Mouse (Mus musculus): ENCODE data around the gene Pikfyve.

Gene Pikfyve

DNA sequence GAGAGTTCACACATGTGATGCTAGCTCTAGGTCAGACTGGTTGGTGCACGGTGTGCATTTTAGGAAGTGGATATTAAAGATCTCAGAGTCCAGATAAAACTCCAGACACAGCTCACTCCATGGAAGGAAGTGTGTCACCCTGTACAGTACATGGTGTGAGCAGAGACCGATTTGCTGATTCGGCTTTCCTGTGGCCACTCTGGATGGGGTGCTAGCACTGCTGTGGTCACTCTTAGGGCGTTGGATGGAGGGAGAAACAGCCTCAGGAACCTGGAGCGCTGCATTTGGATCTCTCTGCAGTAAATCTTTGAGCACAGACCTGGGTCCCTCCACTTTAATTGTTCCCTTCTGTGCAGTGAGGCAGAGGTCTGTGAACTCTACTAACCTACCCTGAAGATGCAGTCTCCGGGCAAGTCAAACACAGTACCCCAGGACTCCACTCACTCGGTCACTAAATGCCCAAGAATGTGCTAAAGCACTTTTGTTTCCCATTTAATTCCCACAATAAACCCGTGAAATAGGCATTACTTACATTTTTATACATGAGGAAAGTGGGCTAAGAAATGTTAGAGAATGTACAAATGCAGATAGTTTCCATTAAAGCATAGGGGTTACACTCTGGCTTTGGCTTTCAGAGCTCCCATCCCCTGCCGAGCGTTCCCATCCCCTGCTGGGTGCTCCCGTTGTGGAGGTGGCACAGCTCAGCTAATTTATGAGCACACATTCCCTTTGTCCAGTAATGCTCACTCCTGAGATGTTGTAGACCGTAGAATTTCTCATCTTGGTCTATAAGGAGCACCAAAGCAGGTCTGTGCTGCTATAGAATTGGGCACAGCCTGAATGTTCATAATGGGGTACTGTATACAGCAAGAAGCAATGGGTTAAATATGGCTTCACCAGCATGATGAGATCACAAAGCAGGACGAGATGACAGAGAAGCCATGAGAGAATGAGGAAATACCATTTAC is 127.9 kb downstream of the Pikfyve start:
- DNase-seq: no peak

DNA sequence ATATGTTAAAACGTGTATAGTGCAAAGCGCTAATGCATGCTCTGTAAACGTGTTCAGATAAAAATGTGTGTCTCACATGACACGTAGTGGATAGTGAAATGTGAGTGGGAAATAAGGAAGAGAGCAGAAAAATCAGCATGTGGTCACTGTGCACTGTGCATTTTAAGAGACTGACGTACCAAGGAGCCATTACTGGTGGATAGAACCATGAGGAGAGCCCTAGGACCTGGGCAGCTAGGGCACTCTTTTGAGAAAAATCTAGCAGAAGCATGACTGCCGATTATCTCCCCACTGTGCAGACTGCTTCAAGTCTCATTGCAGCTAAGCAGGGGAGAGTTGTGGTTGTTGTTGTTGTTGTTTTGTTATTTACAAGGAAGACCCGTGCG is 128.5 kb downstream of the Pikfyve start:
- DNase-seq: no peak
